ENCODE assay signal across 10 mouse cellular contexts in the genomic region with DNA sequence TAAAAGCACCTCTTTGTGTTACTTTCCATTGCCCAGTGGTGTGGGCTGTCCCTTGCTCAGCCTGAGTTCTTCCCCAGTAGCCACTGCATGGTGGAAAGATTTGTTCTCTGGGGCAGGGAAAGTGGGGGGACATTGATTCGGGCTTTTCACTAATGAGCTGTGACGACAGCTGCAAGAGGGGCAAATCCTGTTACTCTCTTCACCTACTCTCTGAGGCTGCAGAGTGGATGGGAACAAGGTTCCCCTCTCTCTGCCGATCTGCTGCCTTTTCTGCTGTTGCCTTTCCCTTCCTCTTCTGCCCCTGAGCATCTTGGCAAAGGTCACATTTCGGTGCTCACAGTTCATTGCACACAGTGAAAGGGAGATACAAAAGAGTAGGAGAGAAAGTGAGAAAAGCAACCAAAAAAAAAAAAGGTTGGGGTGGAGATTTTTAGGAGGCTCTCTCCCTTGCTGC. TPM values are rescaled to one million over a fixed set of nuclear protein-coding genes. Genes with fewer than 3 reads are reported as not detected.
DNase-seq lines count a peak whose midpoint lies in the region; ATAC-seq and TF ChIP-seq lines count a peak whose summit lies in the region.
"Had no signal": no experiment of that assay in that cellular context is flagged by ENCODE, and none has a peak within 500 bp of the region (broad histone marks: within the 10 kb centered on the region; RNA-seq: fewer than 3 reads in every experiment).

No protein-coding gene starts in this region.

- ATAC-seq in embryonic facial prominence, embryonic 12.5 days (ENCODE audit: insufficient number of reproducible peaks, insufficient read depth, low FRiP score, low TSS enrichment): peak; percentile 60; the same call in 1 of the 2 replicates
- ATAC-seq in hindbrain, embryonic 16.5 days: peak; percentile 67; the same call in 1 of the 2 replicates

- intact Hi-C loops in left cerebral cortex, postnatal 4 days (cut with DNase I): no loop called here

- H3K36me3 ChIP-seq in embryonic facial prominence, embryonic 12.5 days: no peaks in the 10 kb centered on the region
- H3K36me3 ChIP-seq in hindbrain, embryonic 16.5 days (ENCODE audit: control insufficient read depth, insufficient read depth, low read length): no peaks in the 10 kb centered on the region
- H3K36me3 ChIP-seq: limb, embryonic 12.5 days had no signal

- TF ChIP-seq CTCF in olfactory bulb, adult 2 months (IDR thresholded peaks at IDR 0.05; ENCODE audit: insufficient read depth, low read depth, low read length): no peak

- H3K4me2 ChIP-seq in embryonic facial prominence, embryonic 12.5 days (replicated peaks): no peak overlapping the region
- H3K4me2 ChIP-seq in hindbrain, embryonic 16.5 days (ENCODE audit: low read length): no peak overlapping the region; the same call in 1 of the 2 replicates
- H3K4me2 ChIP-seq: limb, embryonic 12.5 days had no signal

- H3K4me3 ChIP-seq in embryonic facial prominence, embryonic 12.5 days: no peak overlapping the region
- no peak overlapping the region for H3K4me3 ChIP-seq in hindbrain, embryonic 16.5 days (ENCODE audit: low read length)
- no peak overlapping the region for H3K4me3 ChIP-seq in olfactory bulb, adult 2 months (ENCODE audit: insufficient read depth, low read depth, low read length)
- H3K4me3 ChIP-seq: limb, embryonic 12.5 days had no signal

- 5% methylated on average over 4 of the region's 4 CpGs for WGBS in embryonic facial prominence, embryonic 12.5 days
- WGBS in hindbrain, embryonic 16.5 days: 6% methylated on average over 4 of the region's 4 CpGs
- 29% methylated on average over 4 of the region's 4 CpGs for WGBS in olfactory bulb, adult 2 months

- no peaks in the 10 kb centered on the region for H3K27me3 ChIP-seq in embryonic facial prominence, embryonic 12.5 days
- no peaks in the 10 kb centered on the region for H3K27me3 ChIP-seq in hindbrain, embryonic 16.5 days (replicated peaks; ENCODE audit: control insufficient read depth, insufficient read depth, low read length)
- H3K27me3 ChIP-seq: limb, embryonic 12.5 days had no signal

- TF ChIP-seq POLR2A in olfactory bulb, adult 2 months (IDR thresholded peaks at IDR 0.05; ENCODE audit: insufficient read depth, low read depth, low read length): no peak

- peak overlapping the region; percentile 4; the same call in 1 of the 2 replicates for H3K27ac ChIP-seq in embryonic facial prominence, embryonic 12.5 days
- peak overlapping the region; percentile 44; the same call in 1 of the 2 replicates for H3K27ac ChIP-seq in hindbrain, embryonic 16.5 days (ENCODE audit: low read depth, low read length)
- H3K27ac ChIP-seq in olfactory bulb, adult 2 months (ENCODE audit: insufficient read depth, low read depth, low read length): peak overlapping the region; percentile 26; the same call in 1 of the 2 replicates
- H3K27ac ChIP-seq: limb, embryonic 12.5 days had no signal

- DNase-seq in left cerebral cortex, postnatal 4 days: peak; percentile 8
- DNase-seq in left cerebral cortex, adult 11 months (ENCODE audit: low spot score): no peak
- DNase-seq in lung, postnatal 10 days: no peak
- DNase-seq in left cerebral cortex, adult 18-20 months (ENCODE audit: low spot score in 2 of 2): no peak
- no peak for DNase-seq in right cerebral cortex, postnatal 14 days

- H3K9ac ChIP-seq in embryonic facial prominence, embryonic 12.5 days: no peak overlapping the region
- 0 out of 2 replicates have a peak overlapping the region, but pooled peaks have one; percentile 17 for H3K9ac ChIP-seq in hindbrain, embryonic 16.5 days (ENCODE audit: low read depth, low read length)
- H3K9ac ChIP-seq: limb, embryonic 12.5 days had no signal

- peaks cover 9% of the 10 kb centered on the region; the same call in 1 of the 2 replicates for H3K4me1 ChIP-seq in embryonic facial prominence, embryonic 12.5 days
- peaks cover 6% of the 10 kb centered on the region; the same call in 1 of the 2 replicates for H3K4me1 ChIP-seq in hindbrain, embryonic 16.5 days (ENCODE audit: control insufficient read depth, insufficient read depth, low read depth, low read length)
- peaks cover 3% of the 10 kb centered on the region for H3K4me1 ChIP-seq in olfactory bulb, adult 2 months (ENCODE audit: control insufficient read depth, insufficient read depth, low read length)

- H3K9me3 ChIP-seq in embryonic facial prominence, embryonic 12.5 days: no peaks in the 10 kb centered on the region
- H3K9me3 ChIP-seq in hindbrain, embryonic 16.5 days (ENCODE audit: control insufficient read depth, low read length): no peaks in the 10 kb centered on the region
- H3K9me3 ChIP-seq: limb, embryonic 12.5 days had no signal

RNA-seq across cellular contexts. Expression of gene Cecr2, which starts 50.4 kb away (rescaled TPM):
- total RNA-seq in left cerebral cortex, postnatal 4 days (2021): 1 to 10 TPM; 3.1 to 3.2 TPM
- polyA plus RNA-seq in embryonic facial prominence, embryonic 12.5 days (2016; fragmentation: Nextera tagmentation; extraction: Ambion mirVana): 4.8 and 6.4 TPM in 2 replicates
- 1.8 and 2.0 TPM in 2 replicates for polyA plus RNA-seq in hindbrain, embryonic 16.5 days (2015; fragmentation: Nextera tagmentation; extraction: Ambion mirVana)
- polyA plus RNA-seq in olfactory bulb, adult 2 months (2012; ENCODE audit: insufficient read depth, insufficient read length, low replicate concordance, missing spikeins): not detected in 2 replicates
- total RNA-seq in left cerebral cortex, adult 18-20 months (2021): 1 to 10 TPM; 2.7 to 3.9 TPM

RNA-seq across cellular contexts. Expression of gene Slc25a18, which starts 56.8 kb away (rescaled TPM):
- total RNA-seq in left cerebral cortex, postnatal 4 days (2021): 10 to 100 TPM; 17.8 to 19.8 TPM
- polyA plus RNA-seq in embryonic facial prominence, embryonic 12.5 days (2016; fragmentation: Nextera tagmentation; extraction: Ambion mirVana): 0.24 and 0.34 TPM in 2 replicates
- 28.4 and 35.8 TPM in 2 replicates for polyA plus RNA-seq in hindbrain, embryonic 16.5 days (2015; fragmentation: Nextera tagmentation; extraction: Ambion mirVana)
- not detected in 2 replicates for polyA plus RNA-seq in olfactory bulb, adult 2 months (2012; ENCODE audit: insufficient read depth, insufficient read length, low replicate concordance, missing spikeins)
- total RNA-seq in left cerebral cortex, adult 18-20 months (2021): 10 to 100 TPM; 67.2 to 68.6 TPM
- total RNA-seq: megakaryocyte-erythroid progenitor cell, adult 5-6 weeks had no signal
- polyA plus RNA-seq: limb, embryonic 12.5 days had no signal
